Mouse (Mus musculus) adrenal gland, adult (tissue): ENCODE measurements at regions not wholly inside any gene's neighbourhood (a gene's known extent, or its start where the extent isn't known, plus 50 kb on each side); places are given as distances from the start of the nearest gene placed in this dataset.

Experiments used
- DNase-seq, 2 experiments: peaks; one replicate each; pipeline ENCODE4 v3.0.0; 2022 to 2023; ENCODE audit warnings: low spot score in 1 of 2; ENCODE audit not compliant: inconsistent age in 2 of 2

GRCm38 (mm10) chr2:101172806-101173205 lies 451.7 kb upstream of the Rag2 start:
- no peak for DNase-seq

DNA sequence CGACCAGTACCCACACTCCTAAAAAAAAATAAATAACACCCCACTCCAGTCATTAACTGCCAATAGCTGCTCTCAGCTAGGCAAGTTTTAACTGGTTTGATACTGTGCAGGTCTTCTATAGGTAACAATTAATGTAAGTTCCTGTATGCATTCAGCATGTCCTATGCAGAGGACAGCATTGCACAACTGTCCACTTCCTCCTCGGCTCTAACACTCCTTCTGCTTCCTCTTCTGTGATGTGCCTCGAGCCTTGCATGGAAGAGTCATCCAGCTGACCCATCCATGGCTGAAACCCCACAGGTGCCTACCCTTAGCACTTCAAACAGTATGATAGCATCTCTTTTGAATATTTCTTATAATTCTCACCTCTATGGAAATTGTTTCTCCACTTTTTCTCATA lies 449.4 kb upstream of the Rag2 start:
- no peak for DNase-seq

DNA sequence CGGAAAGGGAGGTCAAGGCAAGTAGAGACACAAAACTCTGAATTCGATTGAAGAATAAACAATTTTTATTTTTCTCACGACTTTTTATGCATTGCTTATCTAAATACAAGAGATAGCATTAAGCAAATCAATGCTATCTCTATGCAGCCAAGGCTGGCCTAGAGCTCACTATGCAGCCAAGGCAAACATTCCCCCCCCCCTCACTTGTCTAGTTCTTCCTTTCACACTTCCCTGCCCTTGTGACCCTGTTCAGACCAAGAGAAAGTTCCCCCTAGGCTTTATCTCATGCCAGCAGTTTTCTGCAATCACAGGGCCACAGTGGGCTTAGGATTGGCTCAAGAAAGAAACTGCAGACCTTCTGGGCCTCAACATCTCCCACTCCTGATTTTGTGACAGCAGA lies 417.9 kb upstream of the Rag2 start:
- no peak for DNase-seq

GRCm38 (mm10) chr2:101209136-101209535 lies 415.4 kb upstream of the Rag2 start:
- no peak for DNase-seq

DNA sequence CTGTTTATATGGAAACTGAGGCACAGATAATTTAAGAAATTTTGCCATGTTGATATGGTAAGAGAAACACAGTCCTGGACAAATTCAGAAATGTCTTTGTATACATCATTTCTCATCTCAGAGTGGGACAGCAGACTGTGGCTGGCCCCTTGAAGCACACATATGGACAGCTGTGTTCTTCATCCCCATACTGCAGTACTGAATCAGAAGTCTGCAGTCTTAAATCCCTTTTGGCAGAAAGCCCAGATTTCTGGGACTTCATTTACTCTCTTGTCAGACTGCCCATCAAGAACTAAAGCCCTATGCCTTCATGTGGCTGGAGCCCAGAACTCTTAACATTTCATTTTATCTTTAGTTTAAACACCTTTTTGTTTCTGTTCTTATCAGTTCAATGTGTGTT lies 403.8 kb upstream of the Rag2 start:
- no peak for DNase-seq

DNA sequence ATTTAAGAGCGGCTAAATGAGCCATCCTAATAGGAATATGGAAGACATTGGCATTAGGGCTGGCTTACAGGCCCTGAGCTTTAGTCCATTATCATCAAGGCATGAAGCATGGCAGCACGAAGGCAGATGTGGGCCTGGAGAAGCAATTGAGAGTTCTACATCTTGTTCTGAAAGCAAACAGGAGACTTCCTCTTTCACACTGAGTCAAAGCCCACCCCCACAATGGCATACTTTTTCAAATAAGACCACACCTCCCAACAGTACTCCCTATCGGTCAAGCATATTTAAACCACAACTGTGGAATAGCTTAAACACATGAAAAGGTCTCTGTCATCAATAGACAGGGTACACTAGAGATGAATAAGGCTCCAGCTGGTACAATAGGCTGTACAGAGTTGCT lies 381.5 kb upstream of the Rag2 start:
- DNase-seq, result no peak

DNA sequence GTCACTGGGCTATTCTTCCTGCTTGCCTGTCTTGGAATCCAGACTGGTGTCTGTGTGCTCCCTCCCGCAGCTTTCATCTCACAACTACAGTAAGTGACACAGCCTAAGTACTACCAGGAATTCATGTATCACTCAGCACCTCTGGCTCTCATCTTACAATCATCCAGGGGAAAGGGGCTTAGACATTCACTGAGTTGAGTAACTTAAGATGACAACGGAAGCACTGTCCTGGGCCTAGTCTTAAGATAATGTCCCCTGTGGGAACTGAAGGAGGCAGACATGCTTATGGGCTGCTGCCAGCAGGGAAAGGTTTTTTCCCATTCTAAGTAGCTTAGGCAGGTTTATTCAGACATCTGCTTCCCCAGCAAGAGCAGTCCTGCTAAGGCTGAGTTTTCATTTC lies 377.4 kb upstream of the Rag2 start:
- DNase-seq, result no peak

GRCm38 (mm10) chr2:101252228-101252627 lies 372.3 kb upstream of the Rag2 start:
- no peak for DNase-seq

DNA sequence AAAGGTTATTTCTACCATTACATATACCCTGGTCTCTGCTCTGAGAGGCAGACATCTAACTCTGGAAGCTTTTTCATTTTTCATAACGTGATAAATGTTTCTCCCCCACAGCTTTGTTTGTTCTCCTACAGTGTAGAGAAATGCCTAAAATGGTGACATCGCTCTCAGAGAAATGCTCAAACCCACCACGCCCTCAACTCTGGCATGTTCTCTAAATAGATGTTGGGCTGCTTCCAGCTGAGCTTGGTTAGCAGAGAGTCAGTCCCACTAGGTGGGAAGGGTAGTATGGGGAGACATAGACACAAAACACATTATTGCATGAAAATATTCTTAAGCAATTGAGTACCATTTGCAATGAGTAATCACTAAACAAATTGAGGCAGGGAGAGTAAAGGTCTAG lies 368.1 kb upstream of the Rag2 start:
- DNase-seq, result no peak

DNA sequence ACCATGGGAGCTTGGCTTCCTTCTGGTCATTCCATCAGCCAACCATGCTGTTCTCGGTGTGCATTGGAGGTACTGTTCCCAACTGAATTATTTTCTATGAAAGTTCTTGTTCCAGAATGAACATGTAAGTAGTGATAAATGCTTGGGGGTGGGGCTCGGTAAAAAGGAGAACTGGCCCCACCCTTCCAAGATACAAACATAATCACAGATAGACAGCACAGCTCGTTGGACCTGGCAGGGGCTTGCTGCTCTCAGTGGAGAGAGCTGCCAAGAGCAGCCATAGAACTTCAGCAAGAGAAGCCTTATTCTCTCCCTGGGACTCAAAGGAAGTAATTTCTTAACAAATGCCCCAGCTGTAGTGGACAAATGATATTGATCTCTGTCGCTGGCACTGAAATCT lies 360.6 kb upstream of the Rag2 start:
- DNase-seq, result no peak

DNA sequence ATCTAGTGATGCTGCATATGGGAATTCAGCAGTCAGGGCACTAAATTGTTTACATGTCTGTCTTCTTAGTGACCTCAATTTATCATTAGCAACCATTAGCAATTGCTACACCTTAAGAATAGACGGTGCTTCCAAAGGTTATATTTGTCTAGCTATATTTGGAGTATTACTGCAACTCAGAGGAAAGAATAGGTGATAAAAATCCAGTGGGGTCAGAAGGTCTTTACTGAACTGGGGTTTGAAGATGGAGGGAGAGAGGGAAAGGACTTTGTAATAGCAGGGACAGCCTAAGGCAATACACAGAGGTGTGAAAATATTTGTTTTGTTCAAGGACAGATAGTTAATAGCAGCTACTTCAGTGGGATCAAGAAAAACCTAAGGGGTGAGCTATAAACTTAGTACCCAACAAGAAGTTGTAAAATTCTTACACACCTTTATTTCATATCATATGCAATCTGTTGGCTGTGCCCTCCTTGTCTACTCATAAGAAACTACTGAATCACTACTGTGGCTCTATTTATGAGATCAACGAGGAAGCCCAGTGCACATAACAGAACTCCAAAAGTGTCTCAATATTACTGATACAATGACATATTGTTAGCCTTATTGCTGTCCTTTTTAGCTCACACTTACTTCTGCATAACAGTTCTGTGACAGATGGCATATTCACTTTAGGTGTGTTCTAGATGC lies 357.7 kb upstream of the Rag2 start:
- no peak for DNase-seq

DNA sequence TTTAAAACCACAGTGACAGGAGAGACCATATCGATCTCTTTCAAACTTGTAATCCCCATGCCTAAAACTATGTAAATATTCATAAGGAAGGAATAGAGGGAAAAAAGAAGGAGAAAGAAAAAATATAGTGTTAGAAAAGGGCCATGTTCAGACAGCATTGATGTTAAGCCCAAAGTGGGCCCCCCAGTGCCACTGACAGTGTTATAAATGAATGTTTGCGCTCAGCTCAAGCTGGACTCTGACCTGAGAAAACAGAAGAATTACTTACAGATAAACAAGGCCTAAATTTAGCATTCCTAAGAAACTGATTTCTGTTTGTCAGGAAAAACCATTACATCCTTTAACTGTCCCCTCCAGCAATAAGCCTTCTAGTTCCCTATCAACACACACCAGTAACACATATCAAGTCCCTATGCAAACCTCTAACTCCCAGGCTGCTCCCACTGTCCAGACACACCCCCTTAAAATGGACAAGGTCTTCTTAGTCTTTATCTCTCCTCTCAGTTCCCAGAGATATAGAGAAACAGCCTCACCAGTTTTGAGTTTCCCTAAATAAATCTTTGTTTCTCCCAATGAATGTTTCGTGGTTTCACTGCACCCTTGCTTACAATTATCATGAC lies 350.4 kb upstream of the Rag2 start:
- DNase-seq, result no peak

DNA sequence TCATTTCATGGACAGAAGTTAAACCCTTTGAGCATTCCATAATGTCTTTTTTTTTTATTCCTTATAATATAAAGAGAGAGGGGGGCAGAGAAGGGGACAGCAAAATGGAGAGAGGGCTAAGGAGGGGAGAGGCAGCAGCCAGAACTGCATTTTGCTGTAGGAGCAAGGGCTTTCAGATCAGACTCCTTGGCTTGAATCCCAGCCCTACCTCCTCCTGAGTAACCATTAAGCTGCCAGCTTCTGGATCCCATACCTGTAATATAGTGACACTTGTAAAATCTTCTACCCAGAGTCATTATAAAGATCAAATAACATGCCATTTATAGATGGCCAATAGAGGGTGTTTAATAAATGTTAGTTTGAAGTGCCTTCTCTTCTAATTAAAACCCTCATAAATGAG lies 339.6 kb upstream of the Rag2 start:
- DNase-seq, result no peak

- DNase-seq, result no peak
These were observed 336.4 kb upstream of the Rag2 start for GRCm38 (mm10) chr2:101288119-101288518.

DNA sequence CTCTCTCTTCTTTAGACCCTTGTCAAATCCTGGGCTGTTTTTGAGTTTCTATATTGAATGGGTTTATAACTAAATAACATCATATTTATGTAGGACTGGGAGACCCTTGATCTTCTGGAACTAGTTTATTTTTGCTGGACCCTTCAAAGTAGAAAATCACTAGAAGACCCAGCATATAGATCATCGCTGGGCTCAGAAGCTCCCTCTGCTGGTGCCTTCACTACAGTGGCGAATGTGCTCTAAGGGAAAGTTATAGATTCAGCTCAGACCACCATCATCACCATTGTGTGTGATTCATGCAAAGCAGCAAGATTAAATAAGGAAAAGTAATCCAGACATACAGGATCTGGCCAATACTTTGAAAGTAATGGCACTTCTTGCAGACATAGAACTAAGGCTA lies 335.4 kb upstream of the Rag2 start:
- DNase-seq, result no peak

- DNase-seq, result no peak
These were observed 333.8 kb upstream of the Rag2 start for GRCm38 (mm10) chr2:101290738-101291137.

DNA sequence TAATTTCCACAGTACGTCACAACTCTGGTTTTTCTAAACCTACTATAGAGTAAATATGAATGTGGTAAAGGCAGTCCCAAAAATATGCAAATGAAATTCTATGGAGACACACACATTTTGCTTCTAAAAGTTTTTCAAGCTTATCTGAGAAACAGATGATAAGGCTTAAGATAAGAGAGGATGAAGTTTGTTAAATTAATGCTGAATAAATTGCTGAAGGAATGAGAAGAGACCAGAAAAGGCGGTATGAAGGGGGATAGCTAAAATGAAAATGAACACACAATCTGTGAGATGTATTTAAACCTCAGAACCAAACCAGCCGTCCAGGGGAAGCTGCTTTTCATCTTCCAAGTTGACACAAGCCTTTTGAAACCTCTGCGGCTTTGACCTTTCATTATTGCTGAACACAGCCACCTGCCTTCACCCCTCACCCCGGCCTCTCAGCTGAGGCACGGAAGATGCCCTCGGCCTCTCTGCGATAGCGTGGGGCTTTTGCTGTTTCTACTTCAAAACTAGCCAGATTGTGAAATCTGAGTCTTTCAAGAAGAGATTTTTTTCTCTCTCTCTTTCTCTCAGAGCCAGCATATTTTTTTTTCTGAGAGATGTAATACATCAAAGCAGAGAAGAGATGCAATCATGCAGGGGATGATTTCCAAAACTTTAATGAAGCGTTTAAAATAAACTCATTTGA lies 328.7 kb upstream of the Rag2 start:
- peak; percentile 9 to 30 for DNase-seq

DNA sequence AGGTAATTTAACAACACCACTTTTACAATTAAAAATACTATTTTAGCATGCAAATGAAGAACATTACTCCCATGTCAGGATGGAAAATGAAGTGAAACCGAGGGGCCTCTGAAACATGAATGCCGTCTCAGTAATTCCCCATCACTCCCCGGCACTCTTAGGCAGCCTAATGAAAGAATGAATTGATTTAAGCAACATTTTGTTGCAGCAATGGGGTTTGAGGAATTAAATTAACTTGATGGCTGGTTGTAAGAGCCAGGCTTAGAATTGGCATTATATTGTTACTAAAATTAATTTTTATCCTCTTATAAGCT lies 328.2 kb upstream of the Rag2 start:
- no peak for DNase-seq

GRCm38 (mm10) chr2:101296778-101297177 lies 327.7 kb upstream of the Rag2 start:
- DNase-seq, result no peak

GRCm38 (mm10) chr2:101299126-101299525 lies 325.4 kb upstream of the Rag2 start:
- DNase-seq, result no peak

- no peak for DNase-seq
These were observed 324.4 kb upstream of the Rag2 start for GRCm38 (mm10) chr2:101300106-101300505.

DNA sequence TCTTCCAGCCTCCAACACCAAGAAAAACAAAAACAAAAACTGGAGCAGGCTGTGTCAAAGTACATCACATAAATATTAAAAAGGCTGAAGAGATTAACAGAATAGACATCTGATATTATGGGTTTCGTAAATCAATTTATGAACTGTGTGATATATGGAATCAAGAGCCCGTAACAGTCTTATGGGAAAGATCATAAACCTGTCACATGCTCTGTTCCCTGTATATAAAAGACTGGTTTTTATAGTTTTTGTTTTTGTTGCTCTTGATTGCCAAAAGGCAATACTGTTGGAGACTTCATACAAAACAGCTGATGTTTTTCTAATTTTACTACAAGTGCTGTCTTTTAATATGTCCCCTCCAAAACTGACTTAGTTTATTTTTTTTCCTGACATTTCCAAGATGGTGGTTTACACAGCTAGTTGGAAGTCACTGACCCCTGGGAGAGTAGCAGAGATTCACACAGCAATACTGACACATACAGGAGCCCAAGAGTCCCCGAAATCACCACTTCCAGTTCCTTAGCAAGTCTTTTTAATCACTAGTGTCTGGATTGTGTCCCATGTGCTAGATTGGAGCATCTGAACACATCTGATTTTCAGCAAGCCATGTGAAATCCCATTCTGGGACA lies 303.1 kb upstream of the Rag2 start:
- DNase-seq, result no peak
